Mouse (Mus musculus) erythroblast, adult 5-6 weeks (primary cell): ENCODE results near the gene Map4k4. TPM values are rescaled to one million over a fixed set of nuclear protein-coding genes. Genes with fewer than 3 reads are reported as not detected.

Experiments
- ATAC-seq: replicated peaks from 2 replicates; pipeline ENCODE4 v1.8.0; 2016; ENCODE audit warnings: moderate number of reproducible peaks, mild to moderate bottlenecking, moderate TSS enrichment, inconsistent platforms; ENCODE audit not compliant: poor library complexity, low FRiP score, severe bottlenecking
- total RNA-seq, 2 experiments: library from RNA; stranded (forward) in 1 of 2; stranded (reverse) in 1 of 2; fragments of 150-400 nt in 1 of 2; fragments of 200-764, 138-1000 nt in 1 of 2; gene quantifications; 2 replicates each; pipeline versions ENCODE4 v1.2.3 to v1.2.4; 2015 to 2017; ENCODE audit warnings: low replicate concordance in 2 of 2

Gene Map4k4
- total RNA-seq, 2 experiments from 2014 or later, result 15.2 to 19.3 TPM

DNA sequence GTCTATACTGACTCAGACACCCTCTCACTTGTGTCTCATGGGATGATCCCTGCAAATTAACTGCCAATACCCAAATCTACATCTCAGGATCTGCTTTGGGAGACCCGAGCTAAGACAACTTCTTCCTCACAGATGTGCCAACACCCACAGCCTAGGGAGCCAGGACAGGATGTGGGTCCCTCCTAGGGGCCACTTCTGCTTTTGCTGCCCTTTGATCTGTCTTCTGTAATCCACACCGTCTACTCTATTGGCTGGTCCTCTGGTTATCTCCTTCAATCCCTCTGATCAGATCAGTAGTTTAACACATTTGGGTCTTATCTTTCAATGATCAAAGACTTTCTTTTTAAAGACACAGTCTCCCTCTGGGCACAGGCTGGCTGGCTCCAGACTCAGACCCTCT is 5.2 kb upstream of the Map4k4 start:
- ATAC-seq, result no peak

DNA sequence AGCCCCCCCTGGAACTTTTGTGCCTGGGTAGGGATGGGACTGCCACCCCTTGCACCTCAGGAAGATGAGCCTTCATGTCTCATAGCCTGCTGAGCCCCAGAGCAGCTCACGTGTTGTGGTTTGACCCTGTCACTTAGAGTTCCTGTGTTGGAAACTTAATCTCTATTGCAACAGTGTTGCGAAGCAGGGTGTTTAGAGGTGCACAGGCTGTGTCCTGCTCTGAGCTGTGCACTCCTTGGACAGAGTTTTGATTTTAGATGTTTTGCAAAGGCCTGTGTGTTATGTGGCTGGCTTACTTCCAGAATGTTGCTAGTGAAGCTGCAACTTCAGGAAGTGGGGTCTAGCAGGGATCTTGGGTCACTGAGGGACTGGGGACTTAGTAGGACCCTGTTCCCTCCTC is 4.1 kb upstream of the Map4k4 start:
- no peak for ATAC-seq

DNA sequence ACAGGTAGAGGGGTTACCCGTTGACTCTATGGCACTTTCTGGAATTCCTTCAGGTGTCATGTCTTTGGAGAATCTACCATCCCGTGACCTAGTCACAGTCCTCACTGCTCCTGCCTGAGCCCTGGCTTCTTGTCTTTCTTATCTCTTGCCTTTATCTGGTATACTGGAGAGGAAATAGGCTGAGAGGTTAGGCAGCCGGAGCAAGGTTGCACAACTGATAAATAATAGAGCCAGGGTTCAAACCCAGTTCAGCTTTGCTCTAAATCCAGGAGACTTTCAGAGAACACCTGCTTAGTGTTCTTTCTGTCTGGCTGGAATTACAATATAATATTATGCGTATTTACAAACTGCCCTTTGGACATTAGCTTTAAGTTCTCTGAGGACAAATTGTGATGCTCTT is 2.0 kb upstream of the Map4k4 start:
- ATAC-seq, result no peak

DNA sequence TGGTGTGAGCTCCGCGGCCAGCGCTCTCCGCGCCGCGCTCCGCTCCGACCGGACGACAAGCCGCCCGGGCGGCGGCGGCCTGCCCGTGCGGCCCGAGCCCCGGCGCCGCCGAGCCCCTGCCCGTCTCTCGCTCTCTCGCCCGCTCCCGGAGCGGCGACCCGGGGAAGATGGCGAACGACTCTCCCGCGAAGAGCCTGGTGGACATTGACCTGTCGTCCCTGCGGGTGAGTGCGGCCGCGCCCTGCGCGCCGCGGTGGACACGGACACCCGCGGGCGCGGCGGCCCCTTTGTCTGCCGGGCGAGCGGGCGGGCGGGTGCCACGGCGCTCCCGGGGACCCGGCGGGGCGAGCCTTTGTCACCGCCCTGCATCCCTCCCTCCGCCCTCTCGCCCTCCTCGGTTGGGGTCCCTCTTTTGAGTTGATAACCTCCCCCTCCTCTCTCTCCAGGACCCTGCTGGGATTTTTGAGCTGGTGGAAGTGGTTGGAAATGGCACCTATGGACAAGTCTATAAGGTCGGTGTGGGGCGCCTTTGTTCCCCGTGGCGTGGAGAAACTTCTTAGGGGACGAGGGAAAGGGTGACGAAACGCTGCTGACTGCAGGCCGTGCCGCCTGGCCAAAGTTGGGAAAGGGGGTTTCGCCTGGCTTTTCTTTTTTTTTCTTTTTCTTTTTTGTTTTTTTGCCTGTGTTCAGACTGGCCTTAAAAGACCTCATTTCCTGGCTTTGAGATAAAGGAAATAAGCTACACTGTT is 524 bp downstream of the Map4k4 start:
- ATAC-seq, result no peak

DNA sequence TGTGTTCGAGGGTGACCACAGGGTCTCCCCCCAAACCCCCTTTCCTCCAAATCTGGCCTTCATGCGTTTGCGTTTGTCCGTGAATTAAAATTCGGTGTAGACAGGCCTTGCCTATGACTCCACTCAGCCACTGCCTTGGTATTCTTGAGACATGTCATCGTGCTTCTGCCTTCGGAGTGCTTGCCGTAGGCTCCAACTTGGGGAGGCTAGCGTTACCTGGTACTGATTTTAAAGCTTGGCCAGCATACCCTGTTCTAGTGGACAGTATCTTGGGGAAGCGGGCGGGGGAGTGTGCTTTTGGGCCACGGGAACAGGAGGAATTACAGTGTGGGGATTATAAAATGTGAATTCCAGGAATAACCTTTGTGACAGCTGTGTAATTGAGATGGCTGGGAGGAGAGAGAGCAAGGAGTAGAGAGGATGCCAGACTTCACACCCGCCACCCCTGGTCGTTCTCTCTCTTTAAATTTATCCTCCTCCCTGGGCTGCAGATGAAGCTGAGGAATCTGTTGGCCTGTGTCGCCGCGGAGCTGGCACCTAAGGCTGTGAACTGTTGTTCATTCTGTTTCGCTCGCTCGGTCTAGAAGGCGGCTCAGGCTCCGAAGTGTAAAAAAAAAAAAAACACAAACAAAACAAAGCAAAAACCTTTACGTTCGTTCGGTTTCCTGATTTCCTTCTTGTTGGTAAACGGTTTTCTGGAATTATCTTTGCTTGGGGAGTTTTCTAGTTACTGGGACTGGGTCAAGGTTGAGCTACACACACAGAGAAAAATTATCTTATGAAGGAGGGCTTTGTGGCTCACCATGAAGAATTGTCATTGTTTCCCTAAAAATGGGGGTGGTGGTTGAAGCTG is 1.4 kb downstream of the Map4k4 start:
- no peak for ATAC-seq

DNA sequence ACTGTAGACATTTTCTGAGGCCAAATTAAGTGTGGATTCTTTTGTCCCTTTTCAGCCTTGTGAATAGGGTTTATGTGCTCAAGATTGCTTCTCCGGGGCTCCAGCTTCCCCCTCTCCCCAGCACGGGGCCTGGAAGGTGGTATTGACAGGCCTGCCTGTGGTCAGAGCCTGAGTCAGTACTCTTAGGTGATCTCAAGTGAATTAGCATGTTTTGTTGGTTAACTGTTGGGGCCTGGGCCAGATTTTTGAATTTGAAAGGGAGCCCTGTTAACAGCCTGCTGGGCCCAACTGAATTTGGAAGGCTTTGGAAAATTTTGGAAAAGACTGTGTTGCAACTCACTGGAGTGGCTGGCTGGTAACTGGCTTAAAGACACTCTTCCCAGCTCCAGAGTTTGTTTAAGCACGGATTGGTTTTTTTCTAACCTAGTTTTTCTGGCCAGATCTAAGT is 2.0 kb downstream of the Map4k4 start:
- ATAC-seq, result no peak

DNA sequence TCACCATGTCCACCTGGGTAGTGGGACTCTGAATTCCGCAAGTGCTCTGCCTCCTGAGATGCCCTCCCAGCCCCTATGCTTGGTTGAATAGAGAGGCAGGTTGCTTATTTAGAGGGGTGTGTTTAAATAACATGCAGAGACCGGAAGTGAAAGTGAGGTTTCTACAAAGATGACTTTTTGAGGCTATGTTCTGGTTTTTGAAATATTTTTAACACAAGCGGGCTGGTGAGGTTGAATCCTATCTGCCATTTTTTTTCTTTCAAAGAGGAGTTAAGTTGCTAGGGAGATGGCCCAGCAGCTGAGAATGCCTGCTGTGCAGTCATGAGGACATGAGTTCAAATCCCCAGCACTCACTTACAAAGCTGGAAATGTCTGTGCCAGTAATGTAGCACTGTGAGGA is 4.0 kb downstream of the Map4k4 start:
- no peak for ATAC-seq

DNA sequence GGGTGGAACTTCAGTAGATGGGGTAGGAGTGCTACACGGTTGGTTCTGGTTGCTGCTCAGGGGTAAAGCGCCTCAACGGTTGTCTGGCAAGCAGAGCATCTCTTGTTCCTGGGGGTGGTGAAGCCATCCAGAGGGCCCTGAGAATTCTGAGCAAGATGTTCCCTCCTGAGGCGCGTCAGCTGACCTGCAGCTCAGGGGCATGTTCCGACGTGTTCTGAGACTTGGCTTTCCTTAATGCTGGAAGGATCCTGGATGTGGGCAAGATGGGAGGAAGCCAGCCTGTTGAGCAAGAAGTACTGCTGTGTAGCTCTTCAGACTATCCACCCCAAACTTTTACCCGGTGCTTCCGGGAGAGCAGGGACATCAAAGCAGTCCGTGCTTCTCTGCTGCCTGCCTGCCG is 6.2 kb downstream of the Map4k4 start:
- no peak; the same call in 1 of the 2 replicates for ATAC-seq

DNA sequence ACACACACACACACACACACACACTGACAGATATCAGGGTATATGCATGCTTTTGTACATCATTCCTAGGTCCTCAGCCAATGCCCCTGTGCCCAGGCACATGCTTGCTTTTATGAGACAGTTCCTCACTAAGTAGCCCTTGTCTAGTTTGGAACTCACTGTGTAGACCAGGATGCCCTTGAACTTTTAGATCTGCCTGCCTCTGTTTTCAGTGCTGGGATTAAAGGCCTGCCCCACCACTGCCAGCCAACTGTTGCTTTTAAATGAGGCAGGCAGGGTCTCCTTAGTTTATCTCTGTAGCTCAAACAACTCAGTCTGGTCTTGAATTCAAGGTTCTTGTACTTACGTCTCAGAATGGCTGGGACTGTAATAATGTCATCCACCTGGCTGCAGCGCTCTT is 8.3 kb downstream of the Map4k4 start:
- no peak for ATAC-seq

DNA sequence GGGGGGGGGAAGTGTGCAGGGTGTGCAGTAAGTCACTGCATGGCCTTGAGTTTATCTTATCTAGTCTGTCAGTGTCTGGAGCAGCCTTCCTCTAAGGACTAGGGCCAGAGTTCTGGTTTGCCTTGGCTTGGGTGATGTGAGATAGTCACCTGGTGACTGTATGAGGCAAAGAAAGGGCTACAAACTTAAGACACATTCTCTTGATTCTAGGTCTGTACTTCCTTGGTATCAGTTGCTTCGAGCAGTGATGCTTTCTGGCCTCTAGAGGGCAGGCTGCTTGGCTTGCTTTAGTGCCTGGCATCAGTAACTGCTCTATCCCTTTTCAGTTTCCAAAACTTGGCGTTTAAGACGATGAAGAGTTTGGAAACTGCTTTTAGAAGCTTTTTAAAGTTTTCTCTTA is 10.7 kb downstream of the Map4k4 start:
- no peak for ATAC-seq

DNA sequence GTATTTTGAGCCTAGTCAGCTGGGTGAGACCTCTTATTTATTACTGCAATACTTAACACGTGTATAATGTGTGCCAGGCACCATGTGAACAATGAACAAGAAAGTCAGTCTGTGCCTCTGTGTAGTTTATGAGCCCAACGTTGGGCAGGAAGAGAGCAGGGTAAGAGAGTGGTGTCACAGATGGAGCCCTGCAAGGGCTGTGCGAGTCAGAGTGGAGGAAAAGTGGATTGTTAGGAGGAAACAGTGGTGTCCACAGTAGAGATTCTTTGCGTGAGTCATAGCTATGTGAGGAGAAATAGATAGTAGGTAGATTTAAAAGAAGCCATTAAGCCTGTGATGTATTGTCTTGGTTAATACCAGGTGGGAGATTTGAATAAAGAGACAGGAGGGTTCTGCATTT is 12.5 kb downstream of the Map4k4 start:
- no peak for ATAC-seq

DNA sequence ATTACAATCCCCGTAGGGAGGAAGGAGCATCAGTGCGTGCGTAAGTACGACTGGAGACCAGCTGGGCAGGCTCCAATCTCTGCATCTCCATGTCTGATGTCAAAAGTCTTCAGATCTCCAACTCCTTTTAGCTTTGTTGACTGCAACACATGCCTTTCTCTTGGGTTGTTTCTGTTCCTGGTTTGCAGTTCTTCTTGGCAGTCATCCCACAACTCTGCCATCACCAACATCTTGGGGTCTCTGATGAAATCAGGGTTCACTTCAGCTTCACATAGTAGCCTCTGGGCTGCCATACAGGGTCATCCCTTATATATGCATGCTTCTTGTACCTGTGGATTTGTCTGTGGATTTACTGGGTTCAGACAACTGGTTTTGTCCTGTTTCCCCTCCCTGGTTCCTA is 15.4 kb downstream of the Map4k4 start:
- no peak for ATAC-seq

DNA sequence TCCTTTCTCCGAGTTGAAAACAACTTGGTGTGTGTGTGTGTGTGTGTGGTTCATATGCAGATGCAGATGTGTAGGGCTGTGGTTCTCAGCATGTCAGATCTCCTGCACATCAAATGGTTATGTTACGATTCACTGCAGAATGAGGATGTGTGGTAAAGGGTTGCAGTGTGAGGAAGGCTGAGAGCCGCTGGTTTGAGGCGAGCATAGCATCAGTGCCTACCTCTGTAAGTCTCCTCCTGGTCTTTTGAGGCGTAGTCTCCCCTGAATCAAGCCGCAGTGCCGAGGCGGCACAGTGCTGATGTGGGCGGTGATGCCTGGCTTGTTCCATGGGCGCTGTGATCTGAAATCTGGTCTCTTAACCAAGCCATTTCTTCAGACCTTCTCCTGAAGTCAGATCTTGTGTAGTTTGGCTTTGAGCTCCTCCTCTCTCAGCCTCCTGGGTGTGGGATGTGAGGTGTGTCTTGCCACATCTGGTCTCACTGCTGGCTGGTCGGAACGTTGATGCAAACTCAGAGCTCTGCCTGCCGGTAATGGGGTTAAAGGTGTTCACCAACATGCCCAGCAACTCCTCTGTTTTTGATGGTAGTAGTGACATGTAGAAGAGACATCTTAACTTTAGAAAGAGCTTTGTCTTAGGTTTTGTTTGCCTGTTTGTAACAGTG is 17.3 kb downstream of the Map4k4 start:
- no peak for ATAC-seq

DNA sequence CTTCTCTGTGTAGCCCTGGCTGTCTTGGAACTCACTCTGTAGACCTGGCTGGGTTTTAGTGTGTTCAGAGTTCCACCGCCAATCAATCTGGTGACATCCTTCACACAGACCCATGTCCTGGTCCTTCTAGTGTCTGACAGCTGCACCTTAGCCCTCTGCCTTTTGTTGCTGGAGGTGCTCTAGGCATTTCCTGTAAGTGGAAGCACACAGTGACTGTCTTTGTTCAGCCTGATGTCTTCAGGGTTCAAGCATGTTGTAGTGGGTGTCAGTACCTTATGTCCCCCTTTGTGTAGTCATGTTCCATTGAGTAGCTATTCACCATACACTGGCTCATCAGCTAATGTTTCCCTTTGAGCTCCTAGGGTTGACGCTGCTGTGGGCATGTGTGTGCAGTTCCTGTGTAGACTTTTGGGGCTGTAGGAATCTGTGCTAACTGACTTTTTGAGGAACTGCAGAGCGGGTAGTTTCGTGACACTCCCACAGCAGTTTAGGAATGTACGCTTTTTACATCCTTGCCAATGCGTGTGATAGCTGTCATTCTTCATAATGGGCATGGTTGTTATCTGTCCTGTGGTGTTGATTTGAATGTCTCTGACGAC is 17.9 kb downstream of the Map4k4 start:
- no peak for ATAC-seq

DNA sequence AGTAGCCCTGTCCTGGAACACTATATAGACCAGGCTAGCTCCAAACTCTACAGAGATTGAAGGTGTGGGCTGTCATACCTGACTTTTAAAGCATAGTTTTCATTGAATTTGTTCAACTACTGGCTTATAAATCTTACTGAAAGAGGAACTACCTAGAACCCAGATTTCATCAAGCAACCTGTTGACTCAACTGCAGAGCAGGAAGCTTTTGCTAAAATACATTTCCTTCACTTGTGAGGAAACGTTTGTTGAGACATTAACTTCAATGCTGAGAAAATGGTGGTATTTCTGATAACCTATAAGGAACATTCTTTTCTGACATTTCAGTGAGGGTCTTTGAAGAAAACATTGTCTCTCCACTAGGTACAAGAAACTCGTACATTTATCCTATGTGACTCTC is 19.9 kb downstream of the Map4k4 start:
- ATAC-seq, result no peak

DNA sequence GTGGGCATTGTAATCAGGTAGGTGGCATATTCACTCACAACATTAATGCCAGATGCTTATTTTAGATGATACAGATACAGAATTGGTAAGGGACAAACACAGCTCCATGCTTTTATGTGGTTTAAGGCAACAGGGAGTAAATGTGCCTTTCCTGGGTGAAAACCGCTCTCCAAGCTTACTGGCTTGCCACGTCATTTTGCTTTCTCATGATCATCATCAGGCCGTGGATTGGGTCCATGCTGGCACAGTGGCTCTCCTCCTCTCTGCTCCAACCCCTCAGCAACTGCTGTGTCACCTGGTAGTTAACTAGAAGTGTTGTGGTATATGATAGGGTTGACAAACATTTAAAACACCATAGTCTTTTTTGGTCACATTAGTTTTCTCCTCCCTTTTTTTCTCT is 21.3 kb downstream of the Map4k4 start:
- ATAC-seq, result no peak

DNA sequence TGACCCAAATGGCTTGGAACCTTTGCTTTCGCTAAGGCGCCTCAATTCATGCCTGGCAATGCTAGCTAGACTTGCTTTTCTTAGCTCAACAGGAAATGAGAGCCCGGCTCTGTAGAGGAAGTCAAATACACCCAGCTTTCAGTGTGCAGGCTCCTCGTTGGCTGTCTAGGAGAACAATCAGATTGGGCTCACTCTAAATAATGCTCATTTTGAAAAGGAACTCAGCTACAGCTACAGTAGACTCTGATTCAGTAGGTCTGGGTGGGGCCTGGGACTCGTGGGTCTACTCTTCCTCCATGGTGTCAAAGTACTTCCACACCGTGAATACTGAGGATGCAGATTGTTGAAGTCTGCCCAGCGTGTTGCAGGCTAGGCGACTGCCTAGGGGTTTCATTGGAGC is 22.0 kb downstream of the Map4k4 start:
- ATAC-seq, result no peak

DNA sequence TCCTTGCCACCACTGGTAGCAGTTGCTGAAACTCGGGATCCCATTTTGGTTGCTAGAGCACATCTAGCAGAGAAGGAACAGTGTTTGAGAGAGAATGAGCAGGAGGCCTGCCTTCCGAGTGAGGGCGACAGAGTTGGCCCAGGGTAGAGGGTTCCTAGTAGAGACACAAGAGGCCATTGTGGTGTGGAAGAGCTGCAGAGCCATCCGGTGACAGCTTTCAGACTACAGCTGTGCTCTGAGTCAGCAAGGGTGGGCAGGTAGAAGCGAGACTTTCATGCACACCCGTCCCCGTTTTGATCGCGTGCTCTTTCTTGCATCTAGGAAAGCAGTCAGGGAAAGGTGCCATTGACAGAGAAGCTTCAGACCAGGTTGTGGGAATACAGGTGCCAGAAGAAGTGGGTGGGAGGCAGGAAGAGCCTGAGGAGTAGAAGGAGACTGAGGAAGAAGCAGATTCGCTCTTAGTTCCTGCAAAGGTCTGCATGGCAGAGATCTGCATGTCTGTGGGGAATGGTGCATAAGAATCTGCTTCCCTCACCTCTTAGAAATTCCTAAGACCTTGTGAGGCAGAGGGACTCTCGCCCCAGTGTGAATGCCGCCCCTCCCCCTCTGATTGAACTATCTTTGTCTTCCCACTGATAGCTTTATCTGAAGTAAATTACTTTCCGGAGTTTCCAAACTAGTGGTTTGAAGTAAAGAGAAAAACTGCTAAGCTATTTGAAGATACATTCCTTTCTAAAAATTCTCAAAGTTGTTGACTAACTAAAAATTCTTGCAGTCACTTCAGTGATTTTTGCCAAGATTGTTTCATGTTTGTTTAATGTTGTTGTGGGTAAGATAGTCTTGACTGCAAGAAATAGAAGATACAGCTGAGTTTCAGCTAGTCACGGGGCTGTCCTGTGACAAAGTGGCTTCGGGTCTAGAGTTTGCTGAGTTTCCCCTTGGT is 23.0 kb downstream of the Map4k4 start:
- ATAC-seq, result no peak

DNA sequence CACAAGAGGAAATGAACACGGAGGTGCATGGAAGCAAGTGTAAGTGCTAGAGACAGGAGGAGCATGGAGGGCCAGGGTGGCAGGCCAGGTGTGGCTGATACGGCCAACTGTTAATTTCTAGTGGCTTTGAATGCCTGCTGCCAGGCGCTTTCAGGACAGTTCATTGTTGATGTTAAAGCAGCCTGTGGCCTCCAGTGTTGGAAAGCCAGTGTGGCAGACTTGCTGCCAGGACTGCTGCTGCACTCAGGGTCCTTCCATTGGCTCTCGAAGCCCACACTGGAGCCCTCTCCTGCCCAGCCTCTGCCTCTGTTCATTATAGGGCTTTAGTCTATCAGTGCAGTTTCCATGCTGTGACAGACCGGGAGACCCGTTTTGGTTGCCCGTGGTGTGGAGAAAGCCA is 30.3 kb downstream of the Map4k4 start:
- no peak for ATAC-seq
